Mouse (Mus musculus) Patski (cell line): ENCODE measurements around the gene Fam173a. TPM values are rescaled to one million over a fixed set of nuclear protein-coding genes. Genes with fewer than 3 reads are reported as not detected.
"Not testable (repeated sequence)": the region's sequence is repeated elsewhere in the genome, so short reads cannot be mapped to it uniquely, and the experiment has no call there.

ENCODE experiments used
- ATAC-seq: fragments of 100-300 bp; one replicate; pipeline ENCODE4 v1.8.0; 2021
- CTCF ChIA-PET: fragments of 350-600 bp; sonication (Branson Sonifier 250); formaldehyde crosslinking; loops from one replicate; lab custom pipeline; 2022; ENCODE audit warnings: inconsistent platforms; lab: Charles Lee
- POLR2A ChIA-PET: fragments of 350-600 bp; sonication (Branson Sonifier 250); formaldehyde crosslinking; loops from one replicate; lab custom pipeline; 2022; ENCODE audit warnings: antibody characterized with exemption, inconsistent platforms; lab: Charles Lee
- DNase-seq: peaks from one replicate; pipeline ENCODE4 v3.0.0-alpha.2; 2011; ENCODE audit warnings: low read depth, low spot score
- H3K27me3 ChIP-seq: fragments of 371-371 bp; one replicate; pipeline ENCODE4 v1.5.1; 2021
- CTCF ChIP-seq: fragments of 100-300 bp; IDR thresholded peaks from one replicate; pipeline ENCODE4 v1.5.1; 2021
- in situ Hi-C: fragments of 300-500 bp; cut with MboI; formaldehyde crosslinking; loops from 3 replicates; pipeline ENCODE4 v1.11.1; 2018; ENCODE audit warnings: low pct_unique_long_range_greater_than_20kb, mixed read lengths
- polyA plus RNA-seq: library from polyadenylated mRNA; unstranded; gene quantifications from one replicate; pipeline ENCODE4 v1.2.3, GENCODE M21; 2021

Gene Fam173a
- polyA plus RNA-seq, 1 experiment from 2014 or later: 73.5 TPM

GRCm38 (mm10) chr17:25817662-25818061, 25.0 kb upstream of the Fam173a start:
- ChIA-PET CTCF (no interaction called here), POLR2A (interaction anchor here (1.8 kb wide), 1 partner anchor 14 kb away, joined by 6 read pairs; no protein-coding TSS in a partner anchor)
- DNase-seq (no peak), ATAC-seq (no peak)
- in situ Hi-C loops: no loop called here
- H3K27me3 ChIP-seq: peaks cover 17% of the 10 kb centered on the region
- no peak for TF ChIP-seq CTCF

GRCm38 (mm10) chr17:25813471-25813870, 20.8 kb upstream of the Fam173a start:
- CTCF ChIA-PET: interaction anchor here (0.6 to 1.6 kb wide), 2 partner anchors 12 to 21 kb away, joined by 3 to 5 read pairs; no protein-coding TSS in a partner anchor
- POLR2A ChIA-PET: interaction anchor here (1.2 kb wide), 1 partner anchor 11 kb away, joined by 3 read pairs; no protein-coding TSS in a partner anchor
- no peak for ATAC-seq
- no peak for DNase-seq
- no peak for TF ChIP-seq CTCF
- H3K27me3 ChIP-seq: peaks cover 16% of the 10 kb centered on the region
- in situ Hi-C loops: no loop called here

- no peak for TF ChIP-seq CTCF
- CTCF ChIA-PET: no interaction called here
- DNase-seq (no peak), ATAC-seq (no peak)
- in situ Hi-C loops: no loop called here
- H3K27me3 ChIP-seq: peaks cover 11% of the 10 kb centered on the region
- POLR2A ChIA-PET: no interaction called here
Observed at GRCm38 (mm10) chr17:25810890-25811289, 18.2 kb upstream of the Fam173a start.

- ChIA-PET POLR2A (interaction anchor here (1.4 to 1.5 kb wide), 2 partner anchors 13 to 24 kb away, joined by 4 read pairs; partner anchors contain the start of genes Metrn and Stub1), CTCF (no interaction called here)
- in situ Hi-C loops: no loop called here
- TF ChIP-seq CTCF: no peak
- DNase-seq (no peak), ATAC-seq (no peak)
- H3K27me3 ChIP-seq: peaks cover 11% of the 10 kb centered on the region
Observed at GRCm38 (mm10) chr17:25809606-25810340, 17.1 kb upstream of the Fam173a start.

GRCm38 (mm10) chr17:25808789-25809605, 16.3 kb upstream of the Fam173a start, which contains the start of gene Fbxl16:
TSS of gene Fbxl16 (plus strand) at chr17:25809085.
- ChIA-PET POLR2A (interaction anchor here (1.4 to 1.5 kb wide), 2 partner anchors 12 to 24 kb away, joined by 4 read pairs; partner anchors contain the start of genes Metrn and Stub1), CTCF (no interaction called here)
- DNase-seq: no peak
- peak; percentile 41 for ATAC-seq
- no peak for TF ChIP-seq CTCF
- peaks cover 11% of the 10 kb centered on the region for H3K27me3 ChIP-seq
- in situ Hi-C loops: no loop called here

- in situ Hi-C loops: no loop called here
- no peak for ATAC-seq
- ChIA-PET POLR2A (interaction anchor here (1.4 to 1.5 kb wide), 2 partner anchors 11 to 25 kb away, joined by 4 read pairs; partner anchors contain the start of genes Metrn and Stub1), CTCF (no interaction called here)
- no peak for TF ChIP-seq CTCF
- peaks cover 11% of the 10 kb centered on the region for H3K27me3 ChIP-seq
- DNase-seq: no peak
Observed at GRCm38 (mm10) chr17:25808028-25808427, 15.3 kb upstream of the Fam173a start.

- ATAC-seq, POLR2A ChIA-PET, in situ Hi-C loops, DNase-seq, CTCF ChIA-PET: not testable (repeated sequence)
- H3K27me3 ChIP-seq: peaks cover 11% of the 10 kb centered on the region
Observed at GRCm38 (mm10) chr17:25807452-25807851, 14.8 kb upstream of the Fam173a start.

GRCm38 (mm10) chr17:25806507-25806906, 13.8 kb upstream of the Fam173a start:
- in situ Hi-C loops: no loop called here
- TF ChIP-seq CTCF: no peak
- ChIA-PET CTCF (no interaction called here), POLR2A (no interaction called here)
- ATAC-seq (no peak), DNase-seq (no peak)
- H3K27me3 ChIP-seq: peaks cover 11% of the 10 kb centered on the region

GRCm38 (mm10) chr17:25802825-25803517, 10.3 kb upstream of the Fam173a start:
- no peaks in the 10 kb centered on the region for H3K27me3 ChIP-seq
- peak; percentile 61 for ATAC-seq
- no peak for TF ChIP-seq CTCF
- CTCF ChIA-PET: interaction anchor here (0.7 to 2.3 kb wide), 3 partner anchors 40 to 71 kb away, joined by 3 to 9 read pairs (median 4); no protein-coding TSS in a partner anchor
- POLR2A ChIA-PET: interaction anchor here (0.6 to 1.5 kb wide), 5 partner anchors 11 to 230 kb away, joined by 3 to 7 read pairs (median 4); partner anchors contain the start of genes Narfl and Rhot2
- in situ Hi-C loops: loop anchor here (5.0 kb wide), 2 partner anchors 36 to 71 kb away; no protein-coding TSS in a partner anchor
- no peak for DNase-seq
